Mouse (Mus musculus) CD4-positive, CD25-positive, alpha-beta regulatory T cell, adult 2 months (primary cell): ENCODE measurements around the gene Pm20d1.
A peak's percentile ranks its signal among the peaks of the same experiment; 100 is the strongest.

Experiments
- DNase-seq: peaks from one replicate; pipeline ENCODE4 v3.0.0-alpha.2; 2012; ENCODE audit warnings: low read depth, low spot score

The Pm20d1 gene

GRCm38 (mm10) chr1:131828297-131829126 lies 31.3 kb downstream of the Pm20d1 start:
- peak; percentile 53 for DNase-seq

DNA sequence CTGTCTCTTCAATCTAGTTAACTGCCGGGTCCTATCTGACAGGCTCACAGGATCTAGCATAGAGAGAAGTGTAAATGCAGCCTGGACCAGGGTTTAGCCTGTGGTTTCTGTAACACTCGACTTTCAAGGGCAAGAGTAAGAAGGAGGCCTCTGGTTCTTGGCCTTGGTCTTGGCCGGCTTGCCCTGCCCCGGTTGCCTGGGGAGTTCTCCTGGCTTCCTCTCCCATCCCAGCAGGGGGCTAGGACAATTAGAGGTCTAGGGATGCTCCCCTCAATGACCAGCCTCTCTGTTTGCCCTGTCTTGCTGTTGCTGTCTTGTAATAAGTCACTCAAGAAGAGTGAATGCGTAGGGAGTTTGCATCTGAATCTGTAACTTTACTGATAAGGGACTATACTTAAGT lies 32.1 kb downstream of the Pm20d1 start:
- DNase-seq = no peak

GRCm38 (mm10) chr1:131830561-131830960 lies 33.4 kb downstream of the Pm20d1 start:
- DNase-seq = no peak

- no peak for DNase-seq
These were observed 33.9 kb downstream of the Pm20d1 start for GRCm38 (mm10) chr1:131830971-131831641.

DNA sequence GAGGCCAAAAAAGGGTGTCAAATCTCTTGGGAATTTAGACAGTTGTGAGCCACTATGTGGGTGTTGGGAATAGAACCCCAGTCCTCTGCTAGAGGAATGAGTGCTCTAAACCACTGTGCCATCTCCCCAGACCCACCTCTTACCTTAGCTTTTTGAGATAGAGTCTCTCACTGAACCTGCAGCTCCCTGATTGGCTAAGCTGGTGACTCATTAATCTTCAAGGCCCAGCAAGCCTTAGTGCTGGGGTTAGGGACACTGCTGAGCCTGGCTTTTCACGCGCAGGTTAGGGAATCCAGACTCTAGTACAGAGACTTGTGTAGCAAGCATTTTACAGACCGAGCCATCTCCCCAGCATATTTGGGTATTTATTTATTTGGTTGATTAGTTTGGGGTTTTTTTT lies 39.9 kb downstream of the Pm20d1 start:
- DNase-seq = no peak

- DNase-seq = no peak
These were observed 41.4 kb downstream of the Pm20d1 start for GRCm38 (mm10) chr1:131838542-131838941.

DNA sequence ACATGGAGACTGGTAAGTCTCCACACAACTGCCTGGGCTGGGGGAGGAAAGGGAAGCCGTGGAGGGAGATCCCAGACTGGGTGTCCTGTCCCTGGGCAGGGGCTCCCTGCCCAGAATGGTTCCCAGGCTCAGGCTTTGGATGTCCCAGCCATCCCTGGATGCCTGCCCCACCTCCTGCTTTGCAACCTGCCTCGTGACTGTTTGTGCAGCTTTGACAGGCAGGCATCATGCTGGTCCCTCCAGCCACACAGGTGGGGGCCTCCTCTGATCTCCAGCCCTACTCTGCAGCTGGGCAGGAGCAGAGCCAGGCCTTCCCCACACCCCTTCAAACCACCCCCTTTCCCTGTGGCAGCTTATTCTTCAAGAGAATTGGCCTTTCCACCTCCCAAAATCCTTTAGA lies 42.1 kb downstream of the Pm20d1 start:
- DNase-seq = no peak

- no peak for DNase-seq
These were observed 45.0 kb downstream of the Pm20d1 start for GRCm38 (mm10) chr1:131842221-131842620.

GRCm38 (mm10) chr1:131843758-131844157 lies 46.6 kb downstream of the Pm20d1 start:
- no peak for DNase-seq

- no peak for DNase-seq
These were observed 47.7 kb downstream of the Pm20d1 start for GRCm38 (mm10) chr1:131844883-131845282.

- DNase-seq = peak; percentile 66
These were observed 49.1 kb downstream of the Pm20d1 start for GRCm38 (mm10) chr1:131846255-131846654.

DNA sequence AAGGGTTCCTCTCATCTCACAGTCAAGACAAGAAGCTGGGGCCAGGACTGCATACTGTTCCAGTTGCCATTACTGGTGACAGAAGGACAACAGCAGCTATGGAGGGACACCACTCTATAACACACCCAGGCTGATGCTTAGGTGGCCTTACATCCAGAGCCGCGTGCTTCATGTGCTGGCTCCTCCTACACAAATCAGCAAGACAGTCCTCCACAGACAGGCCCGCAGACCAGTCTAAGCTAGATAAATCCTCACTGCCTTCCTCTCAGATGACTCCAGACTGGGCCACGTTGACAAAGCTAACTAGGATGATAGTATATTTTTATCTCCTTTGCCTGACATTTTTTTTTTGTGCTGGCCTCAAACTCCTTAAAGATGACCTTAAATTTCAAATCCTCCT lies 64.6 kb downstream of the Pm20d1 start:
- no peak for DNase-seq

- DNase-seq = no peak
These were observed 68.4 kb downstream of the Pm20d1 start for GRCm38 (mm10) chr1:131865596-131865995.

DNA sequence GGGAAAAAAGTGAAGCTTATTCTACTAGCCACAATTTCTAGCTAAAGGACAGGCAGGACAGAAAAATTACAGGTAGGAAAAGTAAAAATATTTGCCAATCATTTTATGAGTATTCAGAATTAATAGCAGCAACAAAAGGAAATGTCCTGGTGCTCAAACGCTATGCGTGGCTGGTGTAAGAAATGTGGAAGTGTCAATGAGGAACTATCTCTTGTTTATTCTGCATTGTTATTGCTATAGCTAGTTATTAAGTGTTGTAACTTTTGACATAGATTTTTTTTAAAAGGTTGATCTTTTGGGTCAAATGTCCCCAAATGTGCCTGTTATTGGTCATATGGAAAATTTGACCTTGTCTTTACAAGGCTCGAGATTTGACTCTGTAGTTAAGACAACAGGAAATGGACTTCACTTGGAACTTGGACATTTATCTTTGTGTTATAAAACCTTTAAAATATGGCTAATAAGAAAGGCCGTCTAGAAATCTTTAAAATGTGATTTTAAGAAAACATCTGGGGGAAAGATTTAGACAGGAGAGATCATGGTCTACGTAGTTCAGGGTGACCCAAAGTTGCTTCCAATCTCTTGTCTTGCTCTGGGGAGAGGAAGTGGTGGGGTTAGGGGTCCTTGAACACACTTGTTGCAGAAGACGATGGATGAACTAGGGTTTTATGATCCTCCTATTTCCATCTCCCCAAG lies 69.3 kb downstream of the Pm20d1 start:
- DNase-seq = no peak

GRCm38 (mm10) chr1:131867093-131867945 lies 70.1 kb downstream of the Pm20d1 start, which contains the start of gene Rab29:
TSS of gene Rab29 (plus strand) at chr1:131867224.
- DNase-seq = peak; percentile 96

DNA sequence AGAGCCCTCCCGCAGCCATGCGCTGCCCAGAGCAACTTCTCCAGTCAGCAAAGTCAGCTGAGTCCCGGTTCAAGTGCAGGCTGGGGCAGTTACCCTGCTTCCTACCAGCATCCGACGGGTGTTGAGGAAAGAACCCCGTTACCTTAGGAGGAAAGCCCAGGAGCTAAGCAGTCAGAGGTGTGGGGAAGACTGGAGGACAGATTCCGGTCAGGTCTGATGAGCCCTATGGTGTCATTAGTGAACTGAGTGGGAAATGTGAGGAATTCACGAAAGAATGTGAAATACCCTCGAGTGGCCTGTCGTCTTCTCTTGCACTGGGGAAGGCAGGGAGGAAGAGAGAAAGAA lies 70.7 kb downstream of the Pm20d1 start:
- DNase-seq = peak; percentile 35

- no peak for DNase-seq
These were observed 72.4 kb downstream of the Pm20d1 start for GRCm38 (mm10) chr1:131869561-131869960.
